Mouse (Mus musculus) ES-E14 (cell line): ENCODE data around the gene Ccnt2. TPM values are rescaled to one million over a fixed set of nuclear protein-coding genes. Genes with fewer than 3 reads are reported as not detected.

ENCODE experiments used
- DNase-seq: peaks from one replicate; pipeline ENCODE4 v3.0.0-alpha.2; 2013; ENCODE audit warnings: low read depth, low spot score
- H3K27ac ChIP-seq: 2 replicates; pipeline ENCODE4 v1.5.1; 2012; ENCODE audit warnings: low read depth, mild to moderate bottlenecking, low read length, moderate library complexity, mixed read lengths; ENCODE audit not compliant: poor library complexity, insufficient read depth, severe bottlenecking
- H3K36me3 ChIP-seq: 2 replicates; pipeline ENCODE4 v1.6.1; 2012; ENCODE audit warnings: mild to moderate bottlenecking, low read length, moderate library complexity, mixed read lengths; ENCODE audit not compliant: control insufficient read depth, poor library complexity, insufficient read depth, severe bottlenecking
- H3K4me1 ChIP-seq, 2 experiments: fragments of 150-350 bp in 1 of 2; sonication (generic) in 1 of 2; 2 replicates each; pipeline ENCODE4 v1.6.1; 2012; ENCODE audit warnings: low read length in 2 of 2, mild to moderate bottlenecking in 1 of 2, mixed read lengths in 1 of 2; ENCODE audit not compliant: control insufficient read depth in 2 of 2, insufficient read depth in 2 of 2, poor library complexity in 1 of 2
- H3K4me3 ChIP-seq, 2 experiments: fragments of 150-350 bp in 1 of 2; sonication (generic) in 1 of 2; 2 replicates each; pipeline ENCODE4 v1.5.1; 2012; ENCODE audit warnings: low read length in 2 of 2, low read depth in 1 of 2, mild to moderate bottlenecking in 1 of 2, mixed read lengths in 1 of 2; ENCODE audit not compliant: insufficient read depth in 1 of 2, poor library complexity in 1 of 2, severe bottlenecking in 1 of 2
- H3K9ac ChIP-seq: 2 replicates; pipeline ENCODE4 v1.6.1; 2012; ENCODE audit warnings: low read depth, mild to moderate bottlenecking, low read length, mixed read lengths; ENCODE audit not compliant: poor library complexity, insufficient read depth, severe bottlenecking
- H3K9me3 ChIP-seq: fragments of 150-350 bp; sonication (generic); 2 replicates; pipeline ENCODE4 v1.6.1; 2012; ENCODE audit warnings: low read depth, mild to moderate bottlenecking, low read length; ENCODE audit not compliant: control insufficient read depth, insufficient read depth
- CHD2 ChIP-seq: IDR thresholded peaks from 2 replicates; pipeline ENCODE4 v1.6.1; 2014; ENCODE audit warnings: mild to moderate bottlenecking, low read depth, low read length, inconsistent platforms
- HCFC1 ChIP-seq: IDR thresholded peaks from 2 replicates; pipeline ENCODE4 v1.6.1; 2012; ENCODE audit warnings: low read length, inconsistent platforms, borderline replicate concordance; ENCODE audit not compliant: insufficient read depth
- MAFK ChIP-seq: IDR thresholded peaks from 2 replicates; pipeline ENCODE4 v1.6.1; 2014; ENCODE audit warnings: mild to moderate bottlenecking, low read depth, low read length, inconsistent platforms; ENCODE audit not compliant: insufficient read depth
- ZC3H11A ChIP-seq: IDR thresholded peaks from 2 replicates; pipeline ENCODE4 v1.6.1; 2012; ENCODE audit warnings: low read depth, mild to moderate bottlenecking, inconsistent platforms, low read length, borderline replicate concordance
- ZNF384 ChIP-seq: IDR thresholded peaks from 2 replicates; pipeline ENCODE4 v1.6.1; 2012; ENCODE audit warnings: low read depth, low read length, inconsistent platforms
- in situ Hi-C, 2 experiments: fragments of 600-800 bp; cut with MboI; formaldehyde crosslinking; loops; one replicate each; pipeline ENCODE4 v1.15.1; 2025; ENCODE audit warnings: low sequenced_read_pairs in 2 of 2, inconsistent platforms in 1 of 2; ENCODE audit not compliant: unreplicated experiment in 2 of 2
- total RNA-seq: library from RNA; depleted of rRNA; stranded (reverse); fragments of 300-350 nt; gene quantifications from 2 replicates; pipeline ENCODE4 v1.2.3, GENCODE M21; 2012

The Ccnt2 gene
- total RNA-seq, 1 experiment = 56.6 TPM

GRCm38 (mm10) chr1:127834202-127834601, 60.2 kb downstream of the Ccnt2 start:
- Histone ChIP-seq H3K4me1 (no peaks in the 10 kb centered on the region), H3K36me3 (no peaks in the 10 kb centered on the region), H3K9me3 (no peaks in the 10 kb centered on the region), H3K4me3 (no peak overlapping the region), H3K27ac (no peak overlapping the region), H3K9ac (no peak overlapping the region)
- TF ChIP-seq MAFK (no peak), ZC3H11A (no peak), ZNF384 (no peak), CHD2 (no peak), HCFC1 (no peak)
- in situ Hi-C loops = no loop called here
- DNase-seq = no peak

- TF ChIP-seq CHD2 (no peak), MAFK (no peak), ZC3H11A (no peak), HCFC1 (no peak), ZNF384 (no peak)
- Histone ChIP-seq H3K4me3 (no peak overlapping the region), H3K27ac (no peak overlapping the region), H3K4me1 (no peaks in the 10 kb centered on the region), H3K36me3 (no peaks in the 10 kb centered on the region), H3K9ac (no peak overlapping the region), H3K9me3 (no peaks in the 10 kb centered on the region)
- in situ Hi-C loops = no loop called here
- no peak for DNase-seq
Observed at GRCm38 (mm10) chr1:127836619-127837018, 62.7 kb downstream of the Ccnt2 start.

GRCm38 (mm10) chr1:127838602-127839001, 64.6 kb downstream of the Ccnt2 start:
- TF ChIP-seq CHD2 (no peak), ZC3H11A (no peak), ZNF384 (no peak), MAFK (no peak), HCFC1 (no peak)
- no peak for DNase-seq
- H3K36me3 ChIP-seq = no peaks in the 10 kb centered on the region
- no peaks in the 10 kb centered on the region for H3K9me3 ChIP-seq
- H3K4me3 ChIP-seq = no peak overlapping the region
- in situ Hi-C loops = no loop called here
- H3K4me1 ChIP-seq = no peaks in the 10 kb centered on the region
- no peak overlapping the region for H3K9ac ChIP-seq
- no peak overlapping the region for H3K27ac ChIP-seq

- no peaks in the 10 kb centered on the region for H3K36me3 ChIP-seq
- TF ChIP-seq CHD2 (no peak), HCFC1 (no peak), MAFK (no peak), ZNF384 (no peak), ZC3H11A (no peak)
- in situ Hi-C loops = no loop called here
- no peaks in the 10 kb centered on the region for H3K9me3 ChIP-seq
- H3K4me1 ChIP-seq = no peaks in the 10 kb centered on the region
- no peak for DNase-seq
- H3K4me3 ChIP-seq = no peak overlapping the region
- no peak overlapping the region for H3K9ac ChIP-seq
- H3K27ac ChIP-seq = no peak overlapping the region
Observed at GRCm38 (mm10) chr1:127845472-127845871, 71.5 kb downstream of the Ccnt2 start.

- H3K9ac ChIP-seq = no peak overlapping the region
- H3K4me3 ChIP-seq = no peak overlapping the region
- in situ Hi-C loops = no loop called here
- DNase-seq = no peak
- TF ChIP-seq MAFK = no peak
- TF ChIP-seq HCFC1 = no peak
- TF ChIP-seq ZNF384 = no peak
- TF ChIP-seq CHD2 = no peak
- no peak for TF ChIP-seq ZC3H11A
- H3K27ac ChIP-seq = no peak overlapping the region
- H3K36me3 ChIP-seq = no peaks in the 10 kb centered on the region
- no peaks in the 10 kb centered on the region for H3K9me3 ChIP-seq
- H3K4me1 ChIP-seq = no peaks in the 10 kb centered on the region
Observed at GRCm38 (mm10) chr1:127850075-127850610, 76.2 kb downstream of the Ccnt2 start.
